Mouse (Mus musculus): Measurements from ENCODE around the gene Samd5.

Gene Samd5

DNA sequence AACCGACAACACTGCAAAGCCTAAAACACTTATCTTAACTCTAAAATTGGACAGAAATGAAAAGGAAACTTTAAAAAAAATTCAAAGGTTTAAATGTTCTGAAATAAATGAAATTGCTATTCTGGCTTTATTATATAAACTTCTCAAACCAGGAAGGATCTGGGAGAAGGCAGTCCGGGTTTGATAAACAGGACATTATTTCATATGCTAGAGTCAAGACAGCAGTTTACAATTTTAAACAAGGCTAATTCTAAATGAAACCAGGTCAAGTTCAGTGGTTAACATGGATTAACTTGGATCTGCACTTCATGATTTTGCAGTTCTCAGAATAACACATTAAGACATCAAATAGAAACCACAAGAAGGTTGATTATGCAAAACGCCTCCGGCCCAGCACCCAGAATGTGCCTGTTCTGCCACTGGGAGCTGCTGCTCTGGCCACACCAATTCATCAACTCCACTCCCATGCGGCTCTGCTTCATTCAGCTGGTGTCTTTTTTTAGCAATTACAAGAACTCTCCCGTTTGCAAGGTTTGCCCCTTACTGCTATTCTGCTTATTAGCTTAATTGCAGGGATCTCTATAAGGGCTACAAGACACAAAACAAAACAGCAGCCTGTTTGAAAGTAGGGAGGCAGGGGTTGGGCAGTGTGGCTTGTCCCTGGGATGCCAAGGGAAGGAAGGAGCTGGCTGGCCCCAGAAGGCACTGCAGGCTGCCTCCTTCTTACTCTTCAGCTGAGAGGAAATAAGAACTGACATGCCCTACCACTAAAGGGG, 24.8 kb downstream of the Samd5 start:
- DNase-seq (ENCODE audit: low read depth, low spot score) = no peak

DNA sequence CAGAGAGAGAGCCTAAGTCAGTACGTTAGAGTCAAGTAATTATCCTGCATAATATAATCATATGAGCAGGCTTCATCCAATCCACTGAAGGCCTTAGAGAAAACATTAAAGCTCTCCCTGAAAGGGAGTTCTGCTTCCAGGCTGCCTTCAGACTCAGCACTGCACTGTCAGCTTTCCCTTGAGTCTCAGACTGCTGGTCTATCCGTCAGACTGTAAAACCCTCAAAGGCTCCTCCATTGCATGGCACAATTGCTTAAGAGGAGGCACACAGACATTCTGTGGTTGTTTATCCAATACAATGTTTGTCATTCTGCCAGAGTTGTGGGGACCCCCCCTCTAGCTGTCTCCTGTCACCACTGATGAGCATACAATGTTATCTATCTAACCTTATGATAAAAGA, 26.5 kb downstream of the Samd5 start:
- no peak for DNase-seq (ENCODE audit: low read depth, low spot score)

GRCm38 (mm10) chr10:9647741-9648140, 27.3 kb downstream of the Samd5 start:
- no peak for DNase-seq (ENCODE audit: low read depth, low spot score)

DNA sequence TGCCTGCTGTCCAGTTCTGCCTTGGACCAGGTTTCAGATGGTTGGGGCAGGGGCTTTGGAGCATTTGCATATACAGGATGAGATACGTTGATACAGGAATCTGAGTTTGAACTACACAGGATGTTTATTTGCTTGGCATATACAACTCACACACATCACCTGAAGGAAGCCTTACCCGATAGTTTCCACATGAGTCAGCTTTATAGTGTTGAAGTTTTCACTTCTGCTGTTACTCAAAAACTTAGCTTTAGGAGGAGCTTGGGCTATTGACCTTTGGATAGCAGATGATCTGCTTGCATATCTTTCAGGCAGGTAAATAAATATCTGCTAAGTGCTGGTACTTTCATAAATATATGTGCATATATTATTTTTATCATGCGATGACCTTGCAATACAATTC, 28.6 kb downstream of the Samd5 start:
- no peak for DNase-seq (ENCODE audit: low read depth, low spot score)

DNA sequence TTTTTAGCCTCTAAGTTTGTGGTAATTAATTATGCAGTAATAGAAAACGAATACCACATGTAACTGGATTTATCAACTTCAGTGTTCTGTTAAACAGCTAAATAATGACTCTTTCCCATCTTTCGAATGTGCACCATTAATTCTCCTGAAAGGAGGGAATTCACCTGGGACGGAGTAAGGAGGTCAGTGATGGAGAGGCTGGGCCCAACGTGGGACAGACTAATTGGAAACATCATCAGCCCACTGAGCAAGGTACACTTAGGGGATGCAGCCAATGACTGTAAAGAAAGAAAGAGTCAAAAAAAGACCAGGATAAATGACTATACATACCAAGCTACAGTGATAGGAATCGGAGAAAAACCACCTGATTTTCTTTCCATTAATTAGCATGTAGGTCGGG, 31.5 kb downstream of the Samd5 start:
- DNase-seq (ENCODE audit: low read depth, low spot score) = no peak

- DNase-seq (ENCODE audit: low read depth, low spot score) = peak; percentile 13
Observed at GRCm38 (mm10) chr10:9642077-9642476, 32.9 kb downstream of the Samd5 start.

GRCm38 (mm10) chr10:9640678-9641077, 34.3 kb downstream of the Samd5 start:
- no peak for DNase-seq (ENCODE audit: low read depth, low spot score)

DNA sequence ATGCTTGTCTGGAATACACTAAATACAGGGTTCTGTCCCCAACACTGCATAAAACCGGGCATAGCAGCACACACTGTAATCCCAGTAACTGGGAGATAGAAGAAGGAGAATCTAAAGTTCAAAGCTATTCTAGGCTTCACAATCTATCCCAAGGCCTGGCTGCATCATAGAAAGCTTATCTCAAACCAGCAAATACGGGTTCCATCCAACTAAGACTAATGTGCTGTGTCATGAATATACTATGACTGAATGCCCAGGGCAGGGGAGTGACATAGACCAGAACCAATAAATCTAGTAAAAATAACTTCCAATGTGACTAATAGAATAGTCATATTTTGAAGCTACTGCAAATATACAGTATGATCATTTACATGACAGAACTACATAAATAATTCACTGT, 35.0 kb downstream of the Samd5 start:
- DNase-seq (ENCODE audit: low read depth, low spot score) = no peak

DNA sequence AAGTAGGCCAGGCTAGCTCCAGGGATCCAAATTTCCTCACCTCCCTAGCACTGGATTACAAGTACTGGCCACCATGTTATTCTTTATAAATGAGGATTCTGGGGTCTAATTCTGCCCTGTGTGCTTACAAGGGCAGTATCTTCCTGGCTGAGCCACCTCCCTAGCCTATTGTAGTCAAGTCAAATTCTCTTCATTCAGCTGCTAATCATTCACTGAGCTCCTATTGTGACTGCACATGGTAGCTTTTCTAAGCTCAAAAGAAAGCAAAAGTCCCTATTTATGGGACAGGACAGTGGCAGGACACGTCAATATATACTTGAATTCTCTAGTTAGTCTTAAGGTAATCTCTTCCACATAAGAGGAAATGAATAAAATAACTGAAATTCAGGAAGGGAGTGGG, 49.7 kb downstream of the Samd5 start:
- DNase-seq (ENCODE audit: low read depth, low spot score) = no peak

DNA sequence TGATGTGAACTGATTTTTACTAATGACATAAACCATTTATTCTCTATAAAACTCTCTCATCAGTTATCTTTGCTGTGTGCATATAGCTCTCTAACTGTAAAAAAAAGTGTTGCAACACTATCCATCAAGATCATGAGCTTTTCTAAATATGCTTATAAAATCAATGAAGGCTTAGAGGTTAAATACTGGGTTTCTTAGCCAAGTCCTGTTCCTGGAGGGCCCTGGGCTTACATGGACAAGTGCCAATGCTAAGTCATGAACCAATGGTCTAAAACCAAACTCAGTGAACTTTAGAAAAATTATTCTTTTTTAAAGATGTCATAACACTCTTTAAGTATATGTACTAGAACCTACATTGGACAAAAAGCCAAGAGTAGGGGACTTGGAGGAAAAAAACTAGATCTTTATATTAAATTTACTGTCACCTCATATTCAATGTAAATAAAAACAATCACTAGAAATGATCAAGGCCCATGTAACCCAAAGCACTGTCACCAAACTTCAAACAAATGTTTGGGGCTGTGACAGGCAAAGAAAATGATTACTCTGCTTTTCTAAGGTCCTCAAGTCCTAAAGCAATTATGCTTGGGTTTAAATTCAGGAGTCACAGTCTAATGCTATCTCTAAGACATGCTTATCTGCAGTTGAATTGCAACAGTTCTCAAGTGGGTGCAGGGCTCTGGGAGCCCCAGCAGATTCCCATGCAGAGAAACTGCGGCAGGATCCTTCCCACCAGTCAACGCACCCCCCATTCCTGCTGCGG, 52.9 kb downstream of the Samd5 start:
- no peak for DNase-seq (ENCODE audit: low read depth, low spot score)

DNA sequence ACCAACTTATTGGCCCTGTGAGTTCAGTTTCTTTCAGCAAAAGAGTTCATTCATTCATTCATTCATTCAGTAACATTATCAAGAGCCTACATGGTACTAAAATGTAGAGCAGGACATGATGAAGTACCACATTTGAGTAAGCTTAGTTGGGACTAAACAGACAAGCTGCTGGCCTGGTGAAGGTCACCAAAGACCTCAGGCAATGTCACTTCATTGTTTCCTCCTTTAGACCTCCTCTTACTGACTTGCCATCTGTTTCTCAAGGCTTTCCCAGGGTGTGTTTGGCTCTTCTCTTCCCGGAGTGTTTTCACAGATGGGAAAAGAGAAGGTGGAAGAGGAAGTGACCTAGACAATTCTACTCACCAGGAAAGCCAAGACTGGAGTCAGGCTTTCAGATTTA, 54.0 kb downstream of the Samd5 start:
- DNase-seq (ENCODE audit: low read depth, low spot score) = no peak

- DNase-seq (ENCODE audit: low read depth, low spot score) = no peak
Observed at GRCm38 (mm10) chr10:9615009-9615408, 60.0 kb downstream of the Samd5 start.

DNA sequence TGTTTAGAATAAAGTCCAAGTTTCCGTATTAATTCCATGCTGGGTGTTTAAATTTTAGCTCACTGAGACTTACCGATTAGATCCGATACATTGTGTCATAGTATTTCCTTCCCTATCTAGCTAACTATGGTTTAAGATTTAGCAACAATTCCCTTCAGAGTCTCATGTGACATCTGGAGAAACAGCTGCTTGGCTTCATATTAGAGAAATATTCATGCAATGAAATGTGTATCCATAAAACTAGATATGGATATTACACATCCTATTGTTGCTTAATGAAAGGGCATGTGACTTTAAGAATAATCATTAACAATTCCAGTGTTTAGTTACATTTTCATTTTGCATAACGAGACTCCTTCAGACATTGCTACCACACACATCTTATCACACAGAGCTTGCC, 66.2 kb downstream of the Samd5 start:
- no peak for DNase-seq (ENCODE audit: low read depth, low spot score)

- no peak for DNase-seq (ENCODE audit: low read depth, low spot score)
Observed at GRCm38 (mm10) chr10:9607155-9607554, 67.9 kb downstream of the Samd5 start.

DNA sequence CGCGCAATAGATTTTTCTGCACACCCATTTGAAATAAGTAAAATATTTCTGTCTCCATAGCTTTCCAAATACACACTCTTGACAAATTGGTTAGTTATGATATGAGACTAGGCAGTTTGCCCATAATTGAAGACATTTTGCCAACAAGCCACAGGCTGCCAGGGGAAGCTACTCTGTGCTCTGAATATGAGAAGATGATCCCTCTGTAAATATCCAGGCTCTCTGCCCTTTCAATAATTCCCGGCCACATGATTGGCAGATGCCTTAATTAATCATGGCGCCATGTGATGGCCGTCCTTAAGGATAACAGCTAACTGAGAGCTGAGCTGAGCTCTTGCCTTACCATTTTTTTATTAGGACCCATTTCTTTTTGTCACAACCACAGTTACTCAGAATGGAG, 69.4 kb downstream of the Samd5 start:
- peak; percentile 9 for DNase-seq (ENCODE audit: low read depth, low spot score)

DNA sequence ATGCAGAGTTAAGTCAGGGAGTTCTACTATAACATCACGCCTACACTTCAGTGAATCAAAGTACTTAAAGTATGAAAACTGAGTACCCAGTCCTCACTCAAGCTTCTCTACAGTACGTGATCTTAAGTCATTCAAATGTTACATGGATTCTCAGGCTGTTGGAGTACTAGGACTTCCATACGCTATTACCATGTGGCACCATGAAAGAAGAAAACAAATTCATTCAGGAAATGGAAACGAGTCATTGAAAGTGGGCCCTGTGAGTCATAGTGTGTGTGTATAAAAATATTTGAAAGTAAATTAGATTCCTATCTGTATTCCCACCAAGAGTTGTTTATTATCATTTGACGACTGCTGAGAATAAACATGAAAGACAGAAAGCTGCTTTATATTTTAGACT, 71.7 kb downstream of the Samd5 start:
- no peak for DNase-seq (ENCODE audit: low read depth, low spot score)

GRCm38 (mm10) chr10:9602845-9603244, 72.2 kb downstream of the Samd5 start:
- DNase-seq (ENCODE audit: low read depth, low spot score) = peak; percentile 59

DNA sequence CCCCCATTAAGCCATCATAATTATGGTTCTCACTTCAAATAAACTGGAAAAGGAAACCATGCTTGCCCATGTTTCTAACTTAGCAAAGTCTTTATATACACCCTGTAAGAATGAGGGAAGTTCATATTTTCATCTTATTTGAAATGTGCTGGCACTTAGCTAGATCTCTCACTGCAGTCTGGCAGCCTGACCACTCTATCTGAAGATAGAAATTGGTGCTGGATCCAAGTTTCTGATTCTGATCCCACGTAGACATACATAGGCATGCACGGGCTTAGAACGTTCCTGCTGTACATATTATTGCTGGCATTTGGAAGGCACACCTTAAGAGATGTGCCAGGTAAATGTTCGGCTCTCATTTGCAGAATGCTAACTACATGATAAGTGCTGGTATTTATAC, 72.6 kb downstream of the Samd5 start:
- no peak for DNase-seq (ENCODE audit: low read depth, low spot score)

DNA sequence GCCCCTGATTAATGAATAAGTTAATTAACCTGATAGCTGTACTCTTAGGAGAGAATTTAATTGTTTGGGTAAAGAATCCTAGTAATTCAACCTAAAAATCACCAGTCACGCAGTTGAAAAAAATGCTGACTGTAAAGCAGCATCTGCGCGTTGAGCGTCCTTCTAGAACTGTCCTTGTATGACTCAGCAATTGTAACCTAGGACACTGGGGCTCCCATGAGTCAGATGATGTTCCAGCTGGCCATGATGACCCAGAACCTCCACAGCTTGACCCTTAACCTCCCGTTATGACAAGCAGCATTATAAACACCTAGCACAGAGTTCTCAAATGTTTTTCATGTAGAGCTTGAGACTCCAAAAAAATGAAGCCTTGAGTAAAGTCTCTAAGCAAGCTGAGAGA, 78.8 kb downstream of the Samd5 start:
- DNase-seq (ENCODE audit: low read depth, low spot score) = no peak

- DNase-seq (ENCODE audit: low read depth, low spot score) = no peak
Observed at GRCm38 (mm10) chr10:9594666-9595065, 80.3 kb downstream of the Samd5 start.

- no peak for DNase-seq (ENCODE audit: low read depth, low spot score)
Observed at GRCm38 (mm10) chr10:9590606-9591005, 84.4 kb downstream of the Samd5 start.

- DNase-seq (ENCODE audit: low read depth, low spot score) = no peak
Observed at GRCm38 (mm10) chr10:9586328-9586727, 88.7 kb downstream of the Samd5 start.

GRCm38 (mm10) chr10:9579374-9579773, 95.6 kb downstream of the Samd5 start:
- no peak for DNase-seq (ENCODE audit: low read depth, low spot score)
